Mouse (Mus musculus): ENCODE data around the gene Clic4. TPM values are rescaled to one million over a fixed set of nuclear protein-coding genes. Genes with fewer than 3 reads are reported as not detected.

The Clic4 gene
- polyA plus RNA-seq, 2 experiments = 68.0 to 88.2 TPM

GRCm38 (mm10) chr4:135293813-135294212, 21.2 kb upstream of the Clic4 start:
- WGBS = 89% methylated on average over 3 of the region's 3 CpGs
- TF ChIP-seq POLR2A (IDR thresholded peaks at IDR 0.05; ENCODE audit: borderline replicate concordance, extremely low read depth, insufficient read depth, insufficient read length) = no peak
- H3K36me3 ChIP-seq (ENCODE audit: control insufficient read depth, insufficient read depth, low read length) = no peaks in the 10 kb centered on the region
- DNase-seq (ENCODE audit: low spot score) (no peak), ATAC-seq (ENCODE audit: low FRiP score, low read depth) (no peak)
- H3K4me3 ChIP-seq (replicated peaks; ENCODE audit: low read length) = no peak overlapping the region
- H3K9ac ChIP-seq (ENCODE audit: low read depth, low read length, severe bottlenecking) = no peak overlapping the region
- H3K27me3 ChIP-seq (ENCODE audit: control insufficient read depth, insufficient read depth, low read length) = no peaks in the 10 kb centered on the region
- H3K4me2 ChIP-seq (replicated peaks; ENCODE audit: low read depth, low read length, severe bottlenecking) = no peak overlapping the region
- H3K9me3 ChIP-seq (ENCODE audit: control insufficient read depth, low read length) = no peaks in the 10 kb centered on the region
- peaks cover 29% of the 10 kb centered on the region for H3K4me1 ChIP-seq (ENCODE audit: control insufficient read depth, insufficient read depth, low read length)
- H3K27ac ChIP-seq (replicated peaks; ENCODE audit: low read depth, low read length) = no peak overlapping the region

- Histone ChIP-seq H3K9ac (ENCODE audit: low read depth, low read length, severe bottlenecking) (no peak overlapping the region), H3K36me3 (ENCODE audit: control insufficient read depth, insufficient read depth, low read length) (no peaks in the 10 kb centered on the region), H3K4me3 (replicated peaks; ENCODE audit: low read length) (no peak overlapping the region), H3K4me1 (ENCODE audit: control insufficient read depth, insufficient read depth, low read length) (peaks cover 19% of the 10 kb centered on the region), H3K27me3 (ENCODE audit: control insufficient read depth, insufficient read depth, low read length) (no peaks in the 10 kb centered on the region), H3K4me2 (replicated peaks; ENCODE audit: low read depth, low read length, severe bottlenecking) (peak overlapping the region; percentile 13), H3K27ac (replicated peaks; ENCODE audit: low read depth, low read length) (no peak overlapping the region), H3K9me3 (ENCODE audit: control insufficient read depth, low read length) (no peaks in the 10 kb centered on the region)
- DNase-seq (ENCODE audit: low spot score) (no peak), ATAC-seq (ENCODE audit: low FRiP score, low read depth) (peak; percentile 63)
- WGBS = 10% methylated on average over 12 of the region's 12 CpGs
- no peak for TF ChIP-seq POLR2A (IDR thresholded peaks at IDR 0.05; ENCODE audit: borderline replicate concordance, extremely low read depth, insufficient read depth, insufficient read length)
These were observed 20.0 kb upstream of the Clic4 start for GRCm38 (mm10) chr4:135292477-135293089.

- DNase-seq (ENCODE audit: low spot score) (no peak), ATAC-seq (ENCODE audit: low FRiP score, low read depth) (no peak)
- H3K9ac ChIP-seq (ENCODE audit: low read depth, low read length, severe bottlenecking) = no peak overlapping the region
- H3K36me3 ChIP-seq (ENCODE audit: control insufficient read depth, insufficient read depth, low read length) = no peaks in the 10 kb centered on the region
- TF ChIP-seq POLR2A (IDR thresholded peaks at IDR 0.05; ENCODE audit: borderline replicate concordance, extremely low read depth, insufficient read depth, insufficient read length) = no peak
- H3K4me3 ChIP-seq (replicated peaks; ENCODE audit: low read length) = no peak overlapping the region
- peaks cover 14% of the 10 kb centered on the region for H3K4me1 ChIP-seq (ENCODE audit: control insufficient read depth, insufficient read depth, low read length)
- no peaks in the 10 kb centered on the region for H3K27me3 ChIP-seq (ENCODE audit: control insufficient read depth, insufficient read depth, low read length)
- H3K4me2 ChIP-seq (replicated peaks; ENCODE audit: low read depth, low read length, severe bottlenecking) = no peak overlapping the region
- H3K27ac ChIP-seq (replicated peaks; ENCODE audit: low read depth, low read length) = no peak overlapping the region
- H3K9me3 ChIP-seq (ENCODE audit: control insufficient read depth, low read length) = no peaks in the 10 kb centered on the region
- WGBS = 63% methylated on average over 6 of the region's 6 CpGs
These were observed 19.2 kb upstream of the Clic4 start for GRCm38 (mm10) chr4:135291841-135292240.

- WGBS = 86% methylated on average over 8 of the region's 8 CpGs
- Histone ChIP-seq H3K9ac (ENCODE audit: low read depth, low read length, severe bottlenecking) (no peak overlapping the region), H3K4me1 (ENCODE audit: control insufficient read depth, insufficient read depth, low read length) (peaks cover 14% of the 10 kb centered on the region), H3K27ac (replicated peaks; ENCODE audit: low read depth, low read length) (no peak overlapping the region), H3K4me2 (replicated peaks; ENCODE audit: low read depth, low read length, severe bottlenecking) (no peak overlapping the region), H3K9me3 (ENCODE audit: control insufficient read depth, low read length) (no peaks in the 10 kb centered on the region), H3K36me3 (ENCODE audit: control insufficient read depth, insufficient read depth, low read length) (no peaks in the 10 kb centered on the region), H3K4me3 (replicated peaks; ENCODE audit: low read length) (no peak overlapping the region), H3K27me3 (ENCODE audit: control insufficient read depth, insufficient read depth, low read length) (no peaks in the 10 kb centered on the region)
- DNase-seq (ENCODE audit: low spot score) (no peak), ATAC-seq (ENCODE audit: low FRiP score, low read depth) (no peak)
- TF ChIP-seq POLR2A (IDR thresholded peaks at IDR 0.05; ENCODE audit: borderline replicate concordance, extremely low read depth, insufficient read depth, insufficient read length) = no peak
These were observed 18.6 kb upstream of the Clic4 start for GRCm38 (mm10) chr4:135291199-135291598.

GRCm38 (mm10) chr4:135287975-135288374, 15.4 kb upstream of the Clic4 start:
- H3K9ac ChIP-seq (ENCODE audit: low read depth, low read length, severe bottlenecking) = no peak overlapping the region
- ATAC-seq (ENCODE audit: low FRiP score, low read depth) = no peak
- no peak for DNase-seq (ENCODE audit: low spot score)
- no peak overlapping the region for H3K4me3 ChIP-seq (replicated peaks; ENCODE audit: low read length)
- H3K9me3 ChIP-seq (ENCODE audit: control insufficient read depth, low read length) = no peaks in the 10 kb centered on the region
- no peaks in the 10 kb centered on the region for H3K36me3 ChIP-seq (ENCODE audit: control insufficient read depth, insufficient read depth, low read length)
- H3K4me2 ChIP-seq (replicated peaks; ENCODE audit: low read depth, low read length, severe bottlenecking) = no peak overlapping the region
- H3K4me1 ChIP-seq (ENCODE audit: control insufficient read depth, insufficient read depth, low read length) = peaks cover 19% of the 10 kb centered on the region
- TF ChIP-seq POLR2A (IDR thresholded peaks at IDR 0.05; ENCODE audit: borderline replicate concordance, extremely low read depth, insufficient read depth, insufficient read length) = no peak
- 58% methylated on average over 3 of the region's 3 CpGs for WGBS
- H3K27ac ChIP-seq (replicated peaks; ENCODE audit: low read depth, low read length) = no peak overlapping the region
- no peaks in the 10 kb centered on the region for H3K27me3 ChIP-seq (ENCODE audit: control insufficient read depth, insufficient read depth, low read length)

Data from limb, embryonic 14.5 days (tissue).